In the genomic region with DNA sequence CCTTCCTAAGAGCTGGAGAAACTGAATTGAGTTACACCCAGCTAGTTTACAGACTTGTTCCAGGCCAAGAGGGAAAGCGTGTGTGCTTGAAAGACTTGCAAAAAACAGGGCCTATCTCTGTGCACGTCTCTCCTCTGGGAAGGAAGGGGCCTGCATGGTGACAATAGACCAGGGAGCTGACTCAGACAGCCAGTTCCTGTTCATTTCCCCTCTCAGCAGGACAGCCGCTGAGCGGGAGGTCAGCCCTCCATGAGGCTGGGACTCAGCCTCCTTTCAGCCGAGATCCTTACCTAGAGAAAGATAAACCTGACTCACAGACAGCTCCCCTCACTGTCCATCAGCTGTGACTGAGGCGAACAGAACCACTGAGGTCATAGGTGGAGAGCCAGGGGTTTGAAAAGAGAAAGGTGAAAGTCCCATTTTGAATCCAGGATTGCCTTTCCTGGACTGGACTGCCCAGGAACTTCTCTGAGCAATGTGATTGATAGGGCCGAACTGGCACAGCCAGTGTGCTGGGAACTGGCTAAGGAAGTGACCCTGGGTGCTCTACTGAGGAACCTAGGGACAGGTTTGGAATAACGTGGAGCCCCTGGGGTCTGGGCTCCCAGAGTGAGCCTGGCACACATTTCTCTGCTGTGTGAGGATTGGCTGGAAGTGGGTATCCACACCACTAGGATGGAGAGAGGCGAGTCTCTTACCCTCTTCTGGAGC, we compare ENCODE assay signal across 12 mouse cellular contexts. TPM values are rescaled to one million over a fixed set of nuclear protein-coding genes. Genes with fewer than 3 reads are reported as not detected.
DNase-seq lines count a peak whose midpoint lies in the region; ATAC-seq and TF ChIP-seq lines count a peak whose summit lies in the region.
"Had no signal": no experiment of that assay in that cellular context is flagged by ENCODE, and none has a peak within 500 bp of the region (broad histone marks: within the 10 kb centered on the region; RNA-seq: fewer than 3 reads in every experiment).

No protein-coding gene starts in this region.

- DNase-seq in kidney, adult 9 months = peak; percentile 12
- no peak for DNase-seq in kidney, adult 8-10 months
- DNase-seq in c-Kit-positive CD71-positive TER-119-positive erythroid progenitor cells, embryonic 14.5 days (ENCODE audit: low spot score) = no peak
- DNase-seq: adrenal gland, postnatal 25 days; cerebellum, adult 9-11 months had no signal

- H3K9ac ChIP-seq in heart, embryonic 16.5 days (ENCODE audit: low read length) = peak overlapping the region; percentile 58
- no peak overlapping the region for H3K9ac ChIP-seq in lung, embryonic 16.5 days (ENCODE audit: low read length)
- no peak overlapping the region for H3K9ac ChIP-seq in forebrain, embryonic 13.5 days
- no peak overlapping the region for H3K9ac ChIP-seq in hindbrain, embryonic 16.5 days (ENCODE audit: low read depth, low read length)
- H3K9ac ChIP-seq: hindbrain, embryonic 13.5 days; liver, embryonic 15.5 days had no signal

- peak overlapping the region; percentile 45; the same call in 1 of the 2 replicates for H3K4me2 ChIP-seq in heart, embryonic 16.5 days (ENCODE audit: low read depth, low read length)
- peak overlapping the region; percentile 1; the same call in 1 of the 2 replicates for H3K4me2 ChIP-seq in lung, embryonic 16.5 days (ENCODE audit: low read depth, low read length)
- H3K4me2 ChIP-seq in forebrain, embryonic 13.5 days = no peak overlapping the region
- H3K4me2 ChIP-seq in hindbrain, embryonic 16.5 days (ENCODE audit: low read length) = no peak overlapping the region
- H3K4me2 ChIP-seq: hindbrain, embryonic 13.5 days; liver, embryonic 15.5 days had no signal

- 35% methylated on average over 9 of the region's 9 CpGs for WGBS in heart, embryonic 16.5 days
- 42% methylated on average over 9 of the region's 9 CpGs for WGBS in lung, embryonic 16.5 days
- WGBS in forebrain, embryonic 13.5 days = 51% methylated on average over 9 of the region's 9 CpGs
- 51% methylated on average over 9 of the region's 9 CpGs for WGBS in hindbrain, embryonic 16.5 days

- peaks cover 3% of the 10 kb centered on the region; the same call in 1 of the 2 replicates for H3K27me3 ChIP-seq in heart, embryonic 16.5 days (ENCODE audit: control insufficient read depth, insufficient read depth, low read length)
- 0 out of 2 replicates have a peak, but pooled peaks cover 2% of the 10 kb centered on the region for H3K27me3 ChIP-seq in lung, embryonic 16.5 days (ENCODE audit: control insufficient read depth, insufficient read depth, low read depth, low read length)
- H3K27me3 ChIP-seq in forebrain, embryonic 13.5 days = peaks cover 23% of the 10 kb centered on the region
- peaks cover 2% of the 10 kb centered on the region; the same call in 1 of the 2 replicates for H3K27me3 ChIP-seq in hindbrain, embryonic 16.5 days (replicated peaks; ENCODE audit: control insufficient read depth, insufficient read depth, low read length)

- H3K9me3 ChIP-seq in heart, embryonic 16.5 days (replicated peaks; ENCODE audit: control insufficient read depth, low read length) = no peaks in the 10 kb centered on the region
- no peaks in the 10 kb centered on the region for H3K9me3 ChIP-seq in lung, embryonic 16.5 days (ENCODE audit: control insufficient read depth, low read length)
- H3K9me3 ChIP-seq in forebrain, embryonic 13.5 days (replicated peaks) = no peaks in the 10 kb centered on the region
- no peaks in the 10 kb centered on the region for H3K9me3 ChIP-seq in hindbrain, embryonic 16.5 days (ENCODE audit: control insufficient read depth, low read length)
- H3K9me3 ChIP-seq: hindbrain, embryonic 13.5 days; liver, embryonic 15.5 days had no signal

- no peak for TF ChIP-seq POLR2A in cortical plate, adult 2 months (IDR thresholded peaks at IDR 0.05; ENCODE audit: extremely low read depth, insufficient read depth, low read length)

- peak overlapping the region; percentile 43; the same call in 1 of the 2 replicates for H3K27ac ChIP-seq in cortical plate, adult 2 months (ENCODE audit: insufficient read depth, low read length)
- peak overlapping the region; percentile 83 for H3K27ac ChIP-seq in heart, embryonic 16.5 days (ENCODE audit: low read length)
- peak overlapping the region; percentile 71 for H3K27ac ChIP-seq in lung, embryonic 16.5 days (ENCODE audit: low read length)
- H3K27ac ChIP-seq in forebrain, embryonic 13.5 days = no peak overlapping the region
- no peak overlapping the region for H3K27ac ChIP-seq in hindbrain, embryonic 16.5 days (ENCODE audit: low read depth, low read length)
- H3K27ac ChIP-seq: hindbrain, embryonic 13.5 days; liver, embryonic 15.5 days had no signal

- ATAC-seq in heart, embryonic 16.5 days (replicated peaks; ENCODE audit: extremely low read depth, insufficient read depth, low FRiP score) = peak; percentile 37; the same call in 1 of the 2 replicates
- peak; percentile 74 for ATAC-seq in lung, embryonic 16.5 days (ENCODE audit: low read depth)
- no peak for ATAC-seq in forebrain, embryonic 13.5 days
- no peak for ATAC-seq in hindbrain, embryonic 16.5 days

- TF ChIP-seq CTCF in cortical plate, adult 2 months (IDR thresholded peaks at IDR 0.05; ENCODE audit: extremely low read depth, insufficient read depth, low read length) = no peak

- no peak overlapping the region; the same call in 1 of the 2 replicates for H3K4me3 ChIP-seq in cortical plate, adult 2 months (ENCODE audit: insufficient read depth, low read length)
- H3K4me3 ChIP-seq in heart, embryonic 16.5 days (ENCODE audit: low read length) = peak overlapping the region; percentile 38
- peak overlapping the region; percentile 17 for H3K4me3 ChIP-seq in lung, embryonic 16.5 days (ENCODE audit: low read length)
- no peak overlapping the region for H3K4me3 ChIP-seq in forebrain, embryonic 13.5 days
- no peak overlapping the region for H3K4me3 ChIP-seq in hindbrain, embryonic 16.5 days (ENCODE audit: low read length)
- H3K4me3 ChIP-seq: hindbrain, embryonic 13.5 days; liver, embryonic 15.5 days had no signal

- H3K36me3 ChIP-seq in heart, embryonic 16.5 days (ENCODE audit: control insufficient read depth, insufficient read depth) = no peaks in the 10 kb centered on the region
- no peaks in the 10 kb centered on the region for H3K36me3 ChIP-seq in lung, embryonic 16.5 days (ENCODE audit: control insufficient read depth, insufficient read depth, low read length)
- no peaks in the 10 kb centered on the region for H3K36me3 ChIP-seq in forebrain, embryonic 13.5 days (ENCODE audit: poor library complexity, severe bottlenecking)
- no peaks in the 10 kb centered on the region for H3K36me3 ChIP-seq in hindbrain, embryonic 16.5 days (ENCODE audit: control insufficient read depth, insufficient read depth, low read length)
- H3K36me3 ChIP-seq: hindbrain, embryonic 13.5 days; liver, embryonic 15.5 days had no signal

- H3K4me1 ChIP-seq in cortical plate, adult 2 months (ENCODE audit: control insufficient read depth, insufficient read depth, low read length) = peaks cover 7% of the 10 kb centered on the region
- peaks cover 31% of the 10 kb centered on the region for H3K4me1 ChIP-seq in heart, embryonic 16.5 days (ENCODE audit: control insufficient read depth, insufficient read depth, low read length)
- H3K4me1 ChIP-seq in lung, embryonic 16.5 days (replicated peaks; ENCODE audit: control insufficient read depth, insufficient read depth, low read length) = no peaks in the 10 kb centered on the region
- no peaks in the 10 kb centered on the region for H3K4me1 ChIP-seq in forebrain, embryonic 13.5 days
- H3K4me1 ChIP-seq in hindbrain, embryonic 16.5 days (ENCODE audit: control insufficient read depth, insufficient read depth, low read depth, low read length) = no peaks in the 10 kb centered on the region
- H3K4me1 ChIP-seq: hindbrain, embryonic 13.5 days; liver, embryonic 15.5 days had no signal

RNA-seq across cellular contexts. Expression of gene Rtl5, which starts 53.7 kb away (rescaled TPM):
- polyA plus RNA-seq in cortical plate, adult 2 months (2012; rRNA removed) = 16.2 and 17.2 TPM in 2 replicates
- polyA plus RNA-seq in heart, embryonic 16.5 days (2015; fragmentation: Nextera tagmentation; extraction: Ambion mirVana) = 0.42 and 1.5 TPM in 2 replicates
- 1.8 and 2.9 TPM in 2 replicates for polyA plus RNA-seq in lung, embryonic 16.5 days (2015; fragmentation: Nextera tagmentation; extraction: Ambion mirVana)
- polyA plus RNA-seq in forebrain, embryonic 13.5 days (2015; fragmentation: Nextera tagmentation; extraction: Ambion mirVana) = 9.4 and 10.3 TPM in 2 replicates
- polyA plus RNA-seq in hindbrain, embryonic 16.5 days (2015; fragmentation: Nextera tagmentation; extraction: Ambion mirVana) = 5.6 and 6.2 TPM in 2 replicates

Comparison
In these comparisons a context has a peak if more than half of its experiments do, and no peak if none do; other contexts are left out.
1. H3K27ac ChIP-seq: peak in cortical plate, adult 2 months (single experiment), heart, embryonic 16.5 days (single experiment) and lung, embryonic 16.5 days (single experiment); none in forebrain, embryonic 13.5 days (single experiment) and hindbrain, embryonic 16.5 days (single experiment).
2. H3K4me3 ChIP-seq: peak in heart, embryonic 16.5 days (single experiment) and lung, embryonic 16.5 days (single experiment); none in cortical plate, adult 2 months (single experiment), forebrain, embryonic 13.5 days (single experiment) and hindbrain, embryonic 16.5 days (single experiment).
3. ATAC-seq: peak in heart, embryonic 16.5 days (single experiment) and lung, embryonic 16.5 days (single experiment); none in forebrain, embryonic 13.5 days (single experiment) and hindbrain, embryonic 16.5 days (single experiment).
4. H3K4me2 ChIP-seq: peak in heart, embryonic 16.5 days (single experiment) and lung, embryonic 16.5 days (single experiment); none in forebrain, embryonic 13.5 days (single experiment) and hindbrain, embryonic 16.5 days (single experiment).